Mouse (Mus musculus): ENCODE results near the gene Rere.
"Not testable (repeated sequence)": the region's sequence is repeated elsewhere in the genome, so short reads cannot be mapped to it uniquely, and the experiment has no call there.

Gene Rere

DNA sequence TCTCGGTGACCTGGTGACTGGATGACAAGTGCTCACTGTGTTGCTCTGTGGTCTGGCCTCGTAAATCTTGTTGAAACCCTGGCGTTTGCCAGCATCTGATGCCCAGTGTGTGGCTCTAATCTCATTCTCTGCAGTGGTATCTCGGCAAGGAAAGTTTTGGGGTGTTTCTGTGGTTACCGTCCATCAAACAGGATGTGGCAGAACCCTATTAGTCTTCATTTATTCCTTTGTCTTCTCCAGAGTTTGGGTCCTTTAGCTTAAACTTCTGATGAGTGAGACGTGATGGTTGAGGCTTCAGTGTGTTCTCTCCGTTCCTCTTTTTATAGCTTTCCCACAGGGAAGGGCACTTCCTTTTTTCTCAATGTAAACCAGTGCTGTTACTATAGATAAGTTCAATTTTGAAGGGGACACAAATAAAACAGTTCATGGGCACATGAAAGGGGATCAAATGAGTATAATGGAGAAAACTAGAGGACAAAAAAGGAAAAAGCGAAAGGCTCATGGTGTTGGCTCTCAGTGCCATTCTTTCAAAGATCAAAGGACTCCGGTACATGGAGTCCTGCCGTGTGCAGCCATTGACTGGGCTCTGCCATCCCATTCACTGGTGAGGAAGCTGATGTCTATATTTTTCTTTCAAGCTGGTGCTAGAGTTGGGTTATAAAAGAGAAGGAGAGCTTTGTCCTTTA is 191.4 kb downstream of the Rere start:
- no peak for DNase-seq

DNA sequence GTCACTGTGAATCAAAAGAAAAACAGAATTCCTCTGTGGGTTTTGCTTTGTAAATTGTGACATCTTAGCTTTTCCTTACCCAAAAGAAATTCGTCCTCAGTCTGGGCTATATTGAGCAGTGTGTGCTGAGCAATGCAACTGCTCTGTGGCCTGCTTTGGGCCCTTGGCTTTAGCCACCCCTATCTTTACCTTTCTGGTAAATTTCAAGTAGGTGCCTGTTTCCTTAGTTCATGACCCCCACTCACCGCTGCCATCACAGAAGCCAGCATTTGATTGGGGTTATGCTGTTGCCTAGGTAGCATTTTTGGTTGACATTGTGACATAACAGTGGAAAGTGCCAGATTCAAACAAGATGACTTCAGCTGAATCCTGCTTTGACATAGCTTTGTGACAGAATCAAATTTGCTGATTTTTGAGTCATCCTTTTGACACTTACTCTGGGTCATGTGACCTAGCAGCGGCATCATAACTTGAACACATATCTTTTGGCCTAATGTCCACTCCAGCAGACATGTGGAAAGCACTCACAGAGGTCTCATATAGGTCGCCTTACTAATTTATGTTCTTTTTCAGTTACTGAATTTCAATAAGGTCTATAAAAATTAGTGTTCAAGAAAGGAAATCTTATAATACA is 192.1 kb downstream of the Rere start:
- DNase-seq = no peak

DNA sequence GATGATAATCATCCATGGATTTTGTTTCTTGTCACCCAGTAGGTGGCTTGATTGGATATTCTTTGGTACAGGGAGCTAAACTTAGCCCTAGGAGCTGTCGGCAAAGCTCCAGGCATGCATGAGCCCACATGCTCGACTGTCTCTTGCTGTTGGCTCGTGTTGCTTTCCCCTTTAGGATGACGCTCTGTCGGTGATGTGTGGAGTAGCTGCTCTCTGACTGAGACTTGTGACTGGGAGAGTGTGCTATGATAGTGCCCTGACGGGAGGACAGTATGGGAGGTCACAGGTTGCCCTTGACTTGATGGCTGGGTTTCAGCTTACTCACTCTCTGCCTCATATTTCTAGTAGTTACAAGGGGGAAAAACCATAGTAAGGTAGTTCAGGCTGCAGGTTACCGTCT is 192.6 kb downstream of the Rere start:
- DNase-seq = peak; percentile 59

DNA sequence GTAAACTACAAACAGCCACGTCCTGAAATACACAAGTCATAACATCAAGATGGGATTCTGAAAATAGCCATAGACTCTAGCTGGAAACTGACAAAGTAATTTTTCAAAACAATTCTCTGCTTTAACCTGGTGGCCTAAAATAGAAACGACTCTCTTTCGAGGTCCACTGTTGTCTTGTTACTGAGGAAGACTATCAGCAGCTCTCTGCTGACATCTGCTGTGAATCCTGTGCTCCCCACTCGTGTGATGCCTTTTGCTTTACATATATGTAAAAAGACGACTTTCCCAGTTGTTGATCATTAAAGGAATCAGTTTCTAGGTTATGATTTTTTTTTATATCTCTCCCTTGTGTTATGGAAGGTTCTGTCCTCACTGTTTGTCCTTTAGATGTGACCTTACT is 194.8 kb downstream of the Rere start:
- DNase-seq = no peak

DNA sequence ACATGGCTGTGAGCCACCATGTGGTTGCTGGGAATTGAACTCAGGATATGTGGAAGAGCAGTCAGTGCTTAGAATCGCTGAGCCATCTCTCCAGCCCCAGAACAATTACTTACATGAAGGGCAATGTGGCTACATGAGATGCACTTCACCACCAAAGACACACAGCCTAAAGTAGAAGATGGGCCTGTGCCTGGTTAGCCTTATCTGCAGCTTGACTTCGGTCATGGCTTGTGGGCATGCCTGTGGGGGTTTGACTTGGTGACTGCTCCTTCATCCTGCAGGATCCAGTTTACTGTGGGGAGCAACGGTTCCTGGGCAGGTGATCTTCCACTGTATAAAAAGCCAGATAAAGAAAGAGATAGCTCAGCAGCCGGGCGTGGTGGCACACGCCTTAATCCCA is 196.6 kb downstream of the Rere start:
- DNase-seq = no peak

DNA sequence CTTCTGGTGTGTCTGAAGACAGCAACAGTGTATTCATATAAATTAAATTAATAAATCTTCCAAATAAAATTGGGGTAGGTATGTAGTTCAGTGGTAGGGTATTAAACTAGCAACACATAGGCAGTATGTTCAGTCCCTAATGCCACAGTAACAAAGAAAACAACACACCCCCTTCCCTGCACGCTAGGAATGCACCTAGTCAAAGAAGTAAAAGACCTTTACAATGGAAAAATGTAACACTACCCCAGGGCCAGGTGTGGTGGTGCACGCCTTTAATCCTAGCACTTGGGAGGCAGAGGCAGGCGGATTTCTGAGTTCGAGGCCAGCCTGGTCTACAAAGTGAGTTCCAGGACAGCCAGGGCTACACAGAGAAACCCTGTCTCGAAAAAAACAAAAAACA is 201.6 kb downstream of the Rere start:
- not testable (repeated sequence) for DNase-seq

DNA sequence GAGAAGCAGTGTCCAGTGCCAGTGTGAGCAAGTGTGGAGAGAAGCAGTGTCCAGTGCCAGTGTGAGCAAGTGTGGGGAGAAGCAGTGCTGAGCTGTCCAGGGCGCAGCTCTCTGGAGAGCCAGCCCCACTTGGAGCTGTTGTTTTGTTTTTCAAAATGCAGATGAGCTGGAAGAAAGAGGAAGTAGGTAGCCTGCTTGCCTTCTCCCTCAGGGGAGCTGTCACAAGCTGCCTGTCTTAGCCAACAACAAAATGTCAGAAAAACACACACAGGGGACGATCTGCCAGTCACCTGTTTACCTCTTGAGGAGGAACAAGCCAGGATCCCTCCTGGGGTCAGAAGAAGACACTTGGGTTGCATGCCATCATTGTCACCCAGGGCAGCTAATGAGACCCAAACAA is 204.7 kb downstream of the Rere start:
- DNase-seq = no peak

DNA sequence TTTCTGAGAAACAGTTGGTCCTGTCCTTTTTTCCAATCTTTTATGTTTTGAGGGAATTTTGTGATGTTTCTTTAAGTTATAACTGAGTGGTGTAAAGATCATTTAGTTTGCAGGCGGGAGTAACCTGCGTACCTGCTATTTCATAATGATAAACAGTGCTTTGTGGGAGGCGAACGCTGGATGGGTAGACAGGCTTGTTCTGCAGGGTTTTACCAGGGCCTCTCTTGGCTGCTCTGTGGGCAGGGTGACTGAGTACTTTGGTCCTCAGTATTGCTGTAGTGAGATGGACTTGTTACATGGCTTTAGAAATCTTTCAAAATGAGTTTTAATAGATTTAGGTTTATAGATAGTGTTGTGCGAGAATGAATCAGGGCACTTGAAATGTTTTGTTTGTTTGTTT is 205.7 kb downstream of the Rere start:
- no peak for DNase-seq

DNA sequence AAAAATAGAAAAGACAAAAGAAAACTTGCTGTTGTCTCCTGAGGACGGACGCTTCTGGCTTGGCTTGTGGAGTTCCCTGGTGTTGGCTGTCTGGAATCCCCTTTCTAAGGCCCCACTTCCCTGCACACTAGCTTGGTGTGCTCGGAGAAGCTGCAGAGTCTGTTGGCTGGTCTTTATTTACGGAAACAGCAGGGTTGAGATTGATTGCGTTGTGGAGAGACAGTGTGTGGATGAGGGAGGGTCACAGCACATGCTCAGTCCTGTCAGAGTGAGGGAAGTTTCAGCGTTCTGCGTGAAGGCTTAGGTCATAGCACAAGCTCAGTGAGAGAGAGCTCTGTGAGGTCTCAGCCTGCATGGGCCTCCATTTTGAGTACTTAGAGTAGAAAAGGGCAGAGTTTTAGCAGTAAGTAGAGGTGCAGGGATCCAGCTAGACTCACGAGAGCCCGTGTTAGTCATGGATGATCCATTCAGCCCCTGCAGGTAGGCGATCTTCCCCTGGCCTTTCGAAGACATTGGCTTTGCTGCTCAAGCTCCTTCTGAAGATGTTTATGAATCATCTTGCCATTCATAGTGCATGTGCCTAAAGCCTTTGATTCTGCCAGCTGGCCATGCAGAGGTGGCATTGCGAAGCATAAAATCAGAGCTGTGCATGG is 206.8 kb downstream of the Rere start:
- peak; percentile 57 for DNase-seq

DNA sequence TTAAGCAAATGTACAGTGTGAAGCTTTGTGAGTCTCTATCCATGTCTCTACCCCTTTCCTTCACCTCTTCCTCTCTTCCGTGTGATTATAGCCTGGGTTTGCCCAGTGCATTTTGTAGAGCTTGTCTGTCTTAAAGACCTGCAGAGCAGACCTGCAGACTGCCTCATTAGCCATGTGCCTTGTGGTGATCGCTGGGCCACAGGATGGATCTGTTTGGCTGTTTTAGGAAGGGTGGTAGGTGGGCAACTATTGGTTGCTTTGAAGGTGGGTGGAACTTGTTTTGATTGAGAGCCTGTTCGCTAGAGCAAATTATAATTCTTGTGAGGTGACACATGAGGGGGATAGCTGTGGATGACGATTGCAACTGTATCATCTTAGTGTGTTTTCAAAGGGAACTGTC is 207.3 kb downstream of the Rere start:
- no peak for DNase-seq

DNA sequence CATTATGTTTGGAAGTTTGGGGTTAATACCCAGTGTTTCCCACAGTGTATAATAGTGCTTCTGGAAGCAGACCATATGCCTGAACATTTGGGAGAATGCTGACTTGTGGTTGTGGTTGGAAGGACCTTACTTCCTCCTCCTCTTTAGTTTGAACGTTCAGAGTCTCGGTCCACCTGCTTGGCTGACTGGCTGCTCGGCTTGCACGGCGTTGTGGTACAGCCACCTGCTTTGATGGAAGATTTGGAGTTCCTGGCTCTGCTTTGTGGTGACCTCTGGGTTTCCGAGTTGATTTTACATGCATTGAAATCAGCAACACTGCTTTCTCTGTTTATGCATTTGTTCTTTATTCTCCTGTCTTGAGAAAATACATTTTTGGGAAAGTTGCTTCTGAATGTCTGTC is 208.6 kb downstream of the Rere start:
- no peak for DNase-seq

DNA sequence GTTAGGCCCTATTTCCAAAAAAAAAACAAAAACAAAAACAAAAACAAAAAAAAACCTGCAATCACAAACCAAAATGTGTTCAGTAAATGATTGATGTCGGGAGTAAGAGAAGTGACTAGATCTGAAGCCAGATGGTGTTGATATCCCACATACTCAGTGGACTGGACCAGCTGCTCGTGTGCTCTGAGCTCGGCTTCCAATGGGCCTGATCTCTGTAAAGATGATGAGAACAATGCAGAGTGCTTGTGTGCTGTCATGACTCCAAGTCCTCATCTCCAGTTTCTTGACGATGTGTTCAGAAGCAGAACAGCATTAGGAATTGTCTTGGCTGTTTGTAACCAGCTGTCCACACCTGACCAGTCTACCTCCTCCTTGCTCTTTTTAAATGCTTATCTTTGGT is 210.3 kb downstream of the Rere start:
- DNase-seq = no peak

DNA sequence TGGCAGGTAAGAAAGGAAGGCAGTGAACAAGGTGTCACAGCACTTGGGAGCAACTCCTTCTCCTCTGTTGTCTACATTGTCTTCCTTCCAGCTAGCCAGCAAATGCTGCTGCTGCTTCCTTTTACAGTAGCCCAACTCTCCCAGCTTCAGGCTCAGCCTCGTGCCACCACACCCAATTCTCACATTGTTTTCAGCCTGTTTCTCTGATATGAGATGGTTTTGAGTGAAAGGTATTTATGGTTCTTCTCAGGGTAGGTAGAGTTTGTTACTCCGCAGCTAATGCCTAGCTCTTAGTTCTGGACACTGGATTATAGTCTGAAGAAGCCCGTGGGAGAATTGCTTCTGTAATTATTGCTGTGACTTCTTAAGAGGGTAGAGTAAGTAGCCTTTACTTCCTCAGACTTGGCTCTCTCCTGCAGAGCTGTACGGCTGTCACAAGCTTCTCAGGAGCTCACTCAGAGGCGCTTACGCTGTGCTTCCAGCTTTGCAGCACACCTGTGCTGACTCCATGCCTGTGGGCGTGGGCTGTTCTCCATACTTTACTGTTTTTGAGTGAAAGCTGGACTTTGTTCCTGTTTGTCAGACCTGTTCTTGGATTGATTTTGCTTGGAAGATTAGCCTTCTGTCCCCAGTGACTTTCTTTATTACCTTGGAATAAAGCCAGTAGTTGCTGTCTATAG is 212.0 kb downstream of the Rere start:
- no peak for DNase-seq

DNA sequence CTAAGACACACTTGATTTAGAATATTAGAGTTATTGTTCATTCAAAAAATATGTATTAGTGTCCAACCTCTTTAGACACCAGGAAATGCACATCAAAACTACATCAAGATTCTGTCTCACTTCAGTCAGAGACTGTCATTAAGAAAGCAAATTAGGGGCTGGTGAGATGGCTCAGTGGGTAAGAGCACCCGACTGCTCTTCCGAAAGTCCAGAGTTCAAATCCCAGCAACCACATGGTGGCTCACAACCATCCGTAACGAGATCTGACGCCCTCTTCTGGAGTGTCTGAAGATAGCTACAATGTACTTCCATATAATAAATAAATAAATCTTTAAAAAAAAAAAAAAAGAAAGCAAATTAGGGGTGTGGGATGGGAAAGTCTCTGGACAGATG is 212.5 kb downstream of the Rere start:
- DNase-seq = not testable (repeated sequence)

DNA sequence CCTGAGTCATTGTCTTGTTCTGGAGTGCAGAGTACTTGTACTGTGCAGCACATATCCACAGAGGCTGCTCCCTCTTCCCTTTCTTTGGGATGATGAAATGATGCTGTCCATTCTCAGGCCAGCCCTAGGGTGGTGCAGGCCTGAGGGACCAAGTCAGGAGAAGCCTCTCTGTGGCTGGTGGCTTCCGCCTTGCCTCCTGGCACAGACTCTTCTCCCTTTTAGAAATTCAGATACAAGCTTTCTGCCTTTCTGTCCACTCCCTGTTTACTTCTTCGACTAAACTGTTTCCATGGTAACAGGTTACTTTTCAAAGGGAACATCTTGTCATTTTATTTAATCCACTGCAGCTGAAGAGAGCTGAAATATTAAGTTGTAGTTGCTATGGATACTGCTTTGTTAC is 214.1 kb downstream of the Rere start:
- DNase-seq = no peak

DNA sequence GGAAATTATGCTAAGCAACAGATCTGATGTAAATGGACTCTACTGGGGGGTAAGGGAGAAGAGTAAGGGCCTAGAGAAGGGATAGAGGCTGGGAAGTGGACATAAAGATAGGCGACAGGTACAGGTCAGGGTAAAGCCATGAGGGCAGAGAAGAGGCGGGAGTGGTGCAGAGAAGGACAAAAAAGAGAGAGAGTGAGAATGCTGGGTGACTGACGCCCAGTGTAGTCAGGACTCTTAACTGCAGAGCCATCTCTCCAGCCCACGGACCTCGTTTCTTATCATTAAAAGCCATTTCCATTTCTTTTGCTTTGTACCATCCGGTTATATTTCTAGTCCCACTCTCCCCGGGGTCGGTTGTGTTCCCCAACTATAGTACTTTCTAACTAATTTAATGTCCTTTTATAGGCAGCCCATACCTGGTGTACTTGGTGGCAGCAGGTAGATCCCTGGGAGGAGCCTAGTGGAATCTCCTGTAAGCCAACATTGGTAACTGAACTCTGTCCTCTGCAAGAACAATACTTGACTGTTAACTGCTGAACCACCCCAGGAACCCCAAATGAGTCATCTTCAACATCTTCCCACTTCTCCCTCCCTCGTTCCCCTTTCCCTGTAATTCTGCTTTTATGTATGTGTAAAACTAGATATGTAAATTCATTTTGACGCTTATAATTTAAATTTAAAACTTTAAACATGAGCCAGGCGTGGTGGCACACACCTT is 223.0 kb downstream of the Rere start:
- no peak for DNase-seq

DNA sequence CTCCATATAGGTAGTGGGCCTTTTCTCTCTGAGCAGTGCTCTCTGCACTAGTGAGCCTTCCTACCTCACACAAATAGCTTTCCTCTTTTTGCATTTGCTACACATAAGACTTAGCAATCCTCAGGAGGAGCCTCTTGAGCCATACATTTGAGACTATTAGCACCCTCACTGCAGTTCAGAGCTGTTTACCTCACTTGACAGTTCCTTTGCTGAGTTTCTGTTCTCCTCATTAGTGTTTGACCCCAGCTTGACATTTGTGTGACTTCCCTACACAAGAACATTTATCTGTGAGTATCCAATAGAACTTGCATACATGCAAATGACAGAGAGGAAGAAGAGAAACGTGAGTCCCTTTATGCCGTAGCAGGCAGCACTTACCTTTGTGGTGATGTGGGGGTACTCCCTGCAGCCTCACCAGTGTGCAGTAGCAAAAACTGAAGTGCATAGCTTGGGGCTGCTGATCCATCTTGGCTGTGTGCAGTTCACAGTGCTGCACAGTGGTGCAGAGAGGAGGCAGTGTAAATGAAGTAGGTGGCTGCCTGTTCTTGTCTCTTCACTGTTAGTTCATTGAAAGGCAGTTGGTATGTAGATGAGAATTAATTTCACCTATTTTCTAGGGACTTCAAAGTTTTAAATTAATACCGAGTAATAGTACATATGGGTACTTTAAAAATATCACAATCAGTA is 227.7 kb downstream of the Rere start:
- DNase-seq = no peak

DNA sequence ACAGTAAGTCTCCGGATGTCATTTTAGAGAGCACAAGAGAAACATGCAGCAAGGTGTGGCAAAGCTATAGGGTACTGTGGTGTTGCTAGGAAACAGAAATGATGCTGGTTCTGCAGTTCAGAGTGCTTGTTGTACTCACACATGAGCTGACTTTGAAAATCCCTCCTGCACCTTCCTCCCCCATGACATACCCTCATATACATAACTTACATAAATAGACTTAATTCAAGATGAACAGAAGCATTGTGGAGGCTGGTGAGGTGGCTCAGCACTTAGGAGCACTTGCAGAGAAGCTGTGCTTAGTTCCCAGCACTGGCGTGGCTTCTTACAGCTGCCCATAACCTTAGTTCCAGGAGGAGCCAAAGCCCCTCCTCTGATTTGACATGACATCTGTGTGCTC is 228.6 kb downstream of the Rere start:
- no peak for DNase-seq

DNA sequence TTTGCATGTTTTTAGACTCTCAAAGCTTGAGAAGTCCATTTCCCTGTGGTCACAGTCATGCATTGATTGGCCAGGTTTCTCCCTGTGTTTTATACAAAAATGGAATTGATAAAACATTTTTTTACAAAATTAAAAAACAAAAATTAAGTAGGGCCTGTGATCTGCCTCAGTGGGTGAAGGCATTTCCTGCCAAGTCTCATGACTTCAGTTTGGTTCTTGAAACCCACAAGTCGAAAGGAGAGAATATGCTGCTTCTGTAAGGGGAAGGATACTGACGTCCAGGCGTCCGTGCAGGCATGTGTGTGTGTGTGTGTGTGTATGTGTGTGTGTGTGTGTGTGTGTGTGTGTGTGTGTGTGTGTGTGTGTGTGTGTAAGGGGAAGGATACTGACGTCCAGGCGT is 231.9 kb downstream of the Rere start:
- DNase-seq = not testable (repeated sequence)

DNA sequence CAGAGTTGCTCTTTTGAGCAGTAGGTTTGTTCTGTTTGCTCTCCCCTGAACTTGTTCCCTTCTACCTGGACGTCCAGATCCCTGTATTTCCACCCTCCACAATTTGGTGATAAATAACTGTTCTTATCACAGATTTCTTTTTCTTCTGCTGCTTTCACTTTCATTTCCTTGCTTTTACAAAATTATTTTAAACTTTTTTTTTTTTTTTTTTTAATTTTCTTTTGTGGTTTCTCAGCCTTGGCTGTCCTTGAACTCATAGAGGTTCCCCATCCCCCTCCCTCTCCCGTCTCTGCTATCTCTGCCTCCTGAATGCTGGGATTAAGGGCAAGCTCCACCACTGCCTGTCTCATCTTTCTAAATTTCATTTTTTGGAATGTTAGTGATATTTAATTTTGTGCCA is 234.8 kb downstream of the Rere start:
- DNase-seq = no peak

DNA sequence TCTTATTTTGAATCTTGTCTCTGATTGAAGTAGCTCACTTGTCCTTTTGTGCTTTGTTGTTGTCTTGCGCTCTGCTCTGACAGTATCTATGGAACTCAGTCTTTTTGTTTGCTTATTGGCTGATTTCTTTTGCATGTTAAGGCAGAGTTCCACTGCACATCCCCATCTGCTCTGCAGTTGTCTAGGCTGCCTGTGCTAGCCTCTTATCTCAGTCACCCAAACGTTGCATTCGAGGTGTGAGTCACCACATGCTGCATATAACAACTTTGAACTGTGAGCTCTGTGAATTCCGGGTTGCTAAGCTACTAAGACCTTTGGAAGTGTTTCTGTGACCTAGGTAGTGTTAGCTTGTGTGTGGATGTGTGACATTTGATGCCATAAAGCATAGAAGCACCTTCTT is 235.9 kb downstream of the Rere start:
- no peak for DNase-seq

DNA sequence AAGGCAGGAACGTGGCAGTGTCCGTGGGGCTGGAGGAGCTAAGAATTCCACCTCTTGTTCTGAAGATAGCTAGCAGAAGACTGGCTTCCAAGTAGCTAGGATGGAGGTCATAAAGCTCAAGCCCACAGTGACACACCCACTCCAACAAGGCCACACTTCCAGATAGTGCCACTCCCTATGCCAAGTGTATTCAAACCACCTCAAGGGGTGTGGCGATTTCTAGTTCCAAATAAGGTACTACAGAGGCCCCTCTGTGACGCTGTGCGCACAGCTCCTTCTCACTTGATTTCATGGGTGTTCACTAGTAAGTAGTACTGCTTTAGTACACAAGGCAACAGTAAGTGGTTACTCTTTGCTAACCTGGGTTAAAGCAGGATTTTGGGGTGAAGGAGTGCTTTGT is 237.4 kb downstream of the Rere start:
- no peak for DNase-seq

DNA sequence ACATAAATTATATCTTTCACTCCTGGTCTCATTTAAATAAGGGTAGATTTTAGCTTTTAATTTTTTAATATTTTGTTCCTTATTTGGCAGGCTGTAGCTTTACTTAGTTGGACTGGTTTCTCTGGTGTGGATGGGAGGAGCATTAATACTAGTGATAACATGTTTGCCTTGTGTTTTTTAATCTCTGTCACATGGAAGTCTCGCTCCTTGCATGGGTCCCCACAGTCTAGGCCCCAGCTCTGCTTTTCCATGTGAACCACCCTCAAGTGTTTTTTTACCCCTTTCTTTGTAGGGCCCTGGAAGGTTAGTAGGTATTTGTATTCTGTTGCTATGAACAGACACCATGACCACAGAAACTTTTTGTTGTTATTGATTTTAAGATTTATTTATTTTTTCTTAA is 238.6 kb downstream of the Rere start:
- no peak for DNase-seq
